Mouse (Mus musculus) bone marrow, adult 2 months (tissue): Measurements from ENCODE around the gene Timm44.

Experiments
- CTCF ChIP-seq: fragments of 200-500 bp; IDR thresholded peaks from 2 replicates; pipeline ENCODE4 v1.5.1; 2011; ENCODE audit warnings: low read length, control low read depth; ENCODE audit not compliant: control insufficient read depth, insufficient read depth
- POLR2A ChIP-seq: fragments of 200-500 bp; IDR thresholded peaks from 2 replicates; pipeline ENCODE4 v1.6.1; 2011; ENCODE audit warnings: low read depth, mild to moderate bottlenecking, control low read depth, low read length, borderline replicate concordance; ENCODE audit not compliant: control insufficient read depth

- TF ChIP-seq POLR2A (no peak), CTCF (no peak)
Measured at GRCm38 (mm10) chr8:4314852-4315251, 39.1 kb upstream of the Timm44 start.
